Mouse (Mus musculus): ENCODE data around the gene Gm20388.

GRCm38 (mm10) chr8:122018046-122018831, 2107.6 kb downstream of the Gm20388 start:
- no peak for TF ChIP-seq POLR2A (IDR thresholded peaks at IDR 0.05; ENCODE audit: borderline replicate concordance, control insufficient read depth, low read depth, low read length)
- TF ChIP-seq CTCF (IDR thresholded peaks at IDR 0.05; ENCODE audit: control insufficient read depth, insufficient read depth, low read length): no peak

Data from bone marrow, adult 2 months (tissue).